In genomic region chr10:21420457-21421424, GRCm38 (mm10) we compare ENCODE assay signal across 9 mouse cellular contexts. TPM values are rescaled to one million over a fixed set of nuclear protein-coding genes. Genes with fewer than 3 reads are reported as not detected.
DNase-seq lines count a peak whose midpoint lies in the region; ATAC-seq and TF ChIP-seq lines count a peak whose summit lies in the region.
"Had no signal": no experiment of that assay in that cellular context is flagged by ENCODE, and none has a peak within 500 bp of the region (broad histone marks: within the 10 kb centered on the region; RNA-seq: fewer than 3 reads in every experiment).

No protein-coding gene starts in this region.

- H3K36me3 ChIP-seq in intestine, embryonic 14.5 days (ENCODE audit: control insufficient read depth, insufficient read depth, low read length): no peaks in the 10 kb centered on the region
- no peaks in the 10 kb centered on the region for H3K36me3 ChIP-seq in intestine, embryonic 16.5 days (ENCODE audit: control insufficient read depth, insufficient read depth, low read length)
- no peaks in the 10 kb centered on the region for H3K36me3 ChIP-seq in ES-E14 (ENCODE audit: control insufficient read depth, insufficient read depth, low read length, poor library complexity, severe bottlenecking)
- H3K36me3 ChIP-seq: neural tube, embryonic 13.5 days had no signal

- H3K4me1 ChIP-seq in intestine, embryonic 14.5 days (replicated peaks; ENCODE audit: control insufficient read depth, insufficient read depth, low read length): no peaks in the 10 kb centered on the region
- H3K4me1 ChIP-seq in intestine, embryonic 16.5 days (ENCODE audit: control insufficient read depth, insufficient read depth, low read length): no peaks in the 10 kb centered on the region
- H3K4me1 ChIP-seq in ES-E14 (ENCODE audit: control insufficient read depth in 2 of 2, insufficient read depth in 2 of 2, low read length in 2 of 2, poor library complexity in 1 of 2): no peaks in the 10 kb centered on the region
- H3K4me1 ChIP-seq: neural tube, embryonic 13.5 days had no signal

- in situ Hi-C loops in ES-E14 (cut with MboI; ENCODE audit: low sequenced_read_pairs in 2 of 2, unreplicated experiment in 2 of 2): no loop called here

- no peak overlapping the region for H3K4me2 ChIP-seq in intestine, embryonic 14.5 days (ENCODE audit: low read length)
- no peak overlapping the region for H3K4me2 ChIP-seq in intestine, embryonic 16.5 days (ENCODE audit: low read depth, low read length)
- H3K4me2 ChIP-seq: neural tube, embryonic 13.5 days had no signal

- no peak for ATAC-seq in intestine, embryonic 14.5 days (replicated peaks; ENCODE audit: low FRiP score, low TSS enrichment, low read depth)
- ATAC-seq in intestine, embryonic 16.5 days: no peak
- peak; percentile 51 for ATAC-seq in neutrophil, adult 5-6 weeks (ENCODE audit: extremely low read depth, insufficient number of reproducible peaks, low FRiP score, poor library complexity, severe bottlenecking)

- H3K9ac ChIP-seq in intestine, embryonic 14.5 days (ENCODE audit: low read length): no peak overlapping the region
- H3K9ac ChIP-seq in intestine, embryonic 16.5 days (ENCODE audit: low read depth, low read length): no peak overlapping the region
- no peak overlapping the region for H3K9ac ChIP-seq in ES-E14 (ENCODE audit: insufficient read depth, low read depth, low read length, poor library complexity, severe bottlenecking)
- H3K9ac ChIP-seq: neural tube, embryonic 13.5 days had no signal

- intact Hi-C loops in left cerebral cortex, postnatal 36 days (cut with DNase I): no loop called here

- no peaks in the 10 kb centered on the region for H3K9me3 ChIP-seq in intestine, embryonic 14.5 days (ENCODE audit: control insufficient read depth, low read length)
- no peaks in the 10 kb centered on the region for H3K9me3 ChIP-seq in intestine, embryonic 16.5 days (ENCODE audit: control insufficient read depth, low read length)
- no peaks in the 10 kb centered on the region for H3K9me3 ChIP-seq in ES-E14 (ENCODE audit: control insufficient read depth, insufficient read depth, low read depth, low read length)
- H3K9me3 ChIP-seq: neural tube, embryonic 13.5 days had no signal

- DNase-seq in intestine, embryonic 14.5 days (ENCODE audit: low spot score): peak; percentile 64
- DNase-seq in ES-E14 (ENCODE audit: low read depth, low spot score): no peak
- peak; percentile 28 for DNase-seq in c-Kit-positive CD71-positive TER-119-positive erythroid progenitor cells, embryonic 14.5 days (ENCODE audit: low spot score)
- DNase-seq in gastrocnemius, postnatal 4 days (ENCODE audit: low spot score in 2 of 2): peak; percentile 38 to 47
- DNase-seq in left cerebral cortex, postnatal 36 days (ENCODE audit: low spot score in 2 of 2): peak; percentile 47 to 50
- peak; percentile 56 for DNase-seq in yolk sac, embryonic 10.5 days (ENCODE audit: low spot score)

- H3K27ac ChIP-seq in intestine, embryonic 14.5 days (ENCODE audit: low read depth): no peak overlapping the region
- H3K27ac ChIP-seq in intestine, embryonic 16.5 days (ENCODE audit: low read length): no peak overlapping the region
- H3K27ac ChIP-seq in ES-E14 (ENCODE audit: insufficient read depth, low read depth, low read length, poor library complexity, severe bottlenecking): no peak overlapping the region
- H3K27ac ChIP-seq: neural tube, embryonic 13.5 days had no signal

- 64% methylated on average over 24 of the region's 24 CpGs for WGBS in intestine, embryonic 14.5 days
- WGBS in intestine, embryonic 16.5 days: 62% methylated on average over 24 of the region's 24 CpGs

- no peak overlapping the region for H3K4me3 ChIP-seq in intestine, embryonic 14.5 days (ENCODE audit: low read depth, low read length)
- no peak overlapping the region for H3K4me3 ChIP-seq in intestine, embryonic 16.5 days (ENCODE audit: low read length)
- no peak overlapping the region for H3K4me3 ChIP-seq in ES-E14 (ENCODE audit: insufficient read depth in 1 of 2, low read depth in 1 of 2, low read length in 2 of 2, poor library complexity in 1 of 2, severe bottlenecking in 1 of 2)
- H3K4me3 ChIP-seq: neural tube, embryonic 13.5 days had no signal

- H3K27me3 ChIP-seq in intestine, embryonic 14.5 days (replicated peaks; ENCODE audit: control insufficient read depth, insufficient read depth, low read length): no peaks in the 10 kb centered on the region
- no peaks in the 10 kb centered on the region for H3K27me3 ChIP-seq in intestine, embryonic 16.5 days (replicated peaks; ENCODE audit: control insufficient read depth, insufficient read depth, low read length)
- H3K27me3 ChIP-seq: neural tube, embryonic 13.5 days had no signal

TF ChIP-seq in ES-E14, 5 proteins besides CTCF, POLR2A, EP300 and RAD21:
- TF ChIP-seq HCFC1 (IDR thresholded peaks at IDR 0.05; ENCODE audit: borderline replicate concordance, insufficient read depth, low read length): no peak
- peak; percentile 52; the same call in 1 of the 2 replicates for TF ChIP-seq ZNF384 (IDR thresholded peaks at IDR 0.05; ENCODE audit: low read depth, low read length)

RNA-seq across cellular contexts. Expression of gene Aldh8a1, which starts 43.6 kb away (rescaled TPM):
- polyA plus RNA-seq in intestine, embryonic 14.5 days (2014; fragmentation: Nextera tagmentation; extraction: Ambion mirVana): 0.12 TPM in 1 of 2 replicates, not detected in the other
- 0.24 and 1.1 TPM in 2 replicates for polyA plus RNA-seq in intestine, embryonic 16.5 days (2015; fragmentation: Nextera tagmentation; extraction: Ambion mirVana)
- 0.13 TPM in 1 of 2 replicates, not detected in the other for total RNA-seq in ES-E14 (2012; rRNA removed)
- under 1 TPM; 0.15 to 0.26 TPM for total RNA-seq in gastrocnemius, postnatal 4 days (2021)
- total RNA-seq in left cerebral cortex, postnatal 36 days (2021): under 1 TPM; 0.12 to 0.27 TPM
- total RNA-seq in neutrophil, adult 5-6 weeks (2017): 0.12 and 0.23 TPM in 2 replicates
- polyA plus RNA-seq: neural tube, embryonic 13.5 days had no signal
